Mouse (Mus musculus): ENCODE data around the gene Dffb. TPM values are rescaled to one million over a fixed set of nuclear protein-coding genes. Genes with fewer than 3 reads are reported as not detected.

Dffb gene
- 23.3 and 25.5 TPM in 2 replicates for polyA plus RNA-seq (2015; fragmentation: Nextera tagmentation; extraction: Ambion mirVana)

DNA sequence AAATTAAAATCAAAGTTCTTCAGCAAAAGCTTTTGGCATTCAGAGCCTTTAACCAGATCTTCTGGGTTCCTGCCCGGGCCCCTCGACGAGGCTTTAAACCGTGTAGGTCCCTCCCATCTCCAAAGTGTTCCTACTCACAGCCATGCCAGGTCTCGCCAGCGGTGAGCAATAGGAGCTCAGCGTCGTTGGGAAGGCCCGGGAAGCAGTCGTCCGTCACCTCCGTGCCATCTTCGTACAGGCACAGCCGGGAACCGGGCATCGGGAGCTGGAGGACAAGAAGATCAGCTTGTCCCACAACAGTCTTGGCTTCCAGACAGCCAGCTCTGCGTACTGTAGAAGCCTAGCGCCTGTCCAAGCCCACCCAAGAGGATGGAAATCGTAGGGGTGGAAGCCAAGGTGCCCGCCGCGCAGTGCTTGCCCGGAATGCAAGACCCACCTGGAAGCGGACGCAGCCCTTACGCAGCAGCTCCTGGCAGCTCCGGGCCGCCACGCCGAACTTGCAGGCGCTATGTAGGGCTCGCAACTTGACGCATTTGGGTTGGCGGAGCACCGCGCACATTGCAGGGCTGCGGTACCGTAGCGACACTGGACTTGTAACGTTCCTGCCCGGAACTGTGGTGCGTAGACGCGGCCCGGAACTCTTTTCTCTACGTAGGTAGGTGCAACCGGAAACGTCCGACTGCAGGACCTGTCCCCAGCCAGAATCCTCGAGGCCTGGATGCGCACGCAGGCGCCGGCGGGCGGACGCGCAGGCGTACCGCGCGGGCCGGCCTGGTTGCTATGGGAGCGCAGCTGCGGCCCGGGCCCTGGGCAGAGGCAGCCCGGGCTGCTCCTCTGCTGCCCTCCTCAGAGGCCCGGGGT, at the start of gene Dffb, which contains the start of gene Cep104:
Dffb (minus strand) TSS at position 696 of the 861 bp plus-strand sequence.
Cep104 (plus strand) TSS at position 764 of the 861 bp plus-strand sequence.
- peak; percentile 89 for DNase-seq (ENCODE audit: low spot score)

DNA sequence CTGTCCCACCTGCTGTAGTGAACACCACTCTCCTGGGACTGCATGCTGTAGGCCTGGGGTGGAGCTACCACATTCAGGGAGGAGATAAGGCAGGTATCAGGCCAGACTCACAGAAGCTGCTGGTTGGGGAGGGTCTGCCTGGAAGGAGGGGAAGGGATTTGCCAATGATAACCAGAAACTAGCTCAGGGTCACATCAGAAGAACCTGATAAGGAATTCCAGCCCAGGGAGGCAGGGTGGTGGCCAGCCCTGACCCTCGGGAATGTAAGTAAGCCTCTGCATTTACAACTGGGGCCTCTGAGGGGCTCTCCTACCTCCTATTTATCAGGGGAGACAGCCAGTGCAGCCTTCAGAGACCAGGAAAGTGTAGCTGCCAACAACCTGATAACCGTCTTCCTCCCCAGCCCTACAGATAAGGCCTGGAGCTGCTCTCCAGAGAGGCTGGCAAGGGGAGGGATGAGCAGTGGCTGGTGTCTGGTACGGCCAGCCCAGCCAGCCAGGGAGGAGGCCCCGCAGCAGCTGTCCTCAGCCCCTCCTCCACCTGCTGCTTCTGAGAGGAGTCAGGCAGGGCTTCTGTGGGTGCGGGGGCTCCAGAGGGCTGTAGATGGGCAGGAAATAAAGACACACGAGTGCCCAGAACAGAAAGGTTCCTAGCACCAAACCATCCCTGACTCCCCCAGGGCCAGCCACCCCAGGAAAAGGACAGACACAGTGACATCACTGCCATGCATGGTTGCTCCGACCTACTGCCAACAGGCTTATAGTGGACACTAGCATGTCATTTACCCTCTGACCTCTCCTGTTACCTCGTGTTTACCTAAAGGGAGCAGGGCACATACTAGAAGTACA, 49.1 kb upstream of the Dffb start:
- DNase-seq (ENCODE audit: low spot score) = no peak

DNA sequence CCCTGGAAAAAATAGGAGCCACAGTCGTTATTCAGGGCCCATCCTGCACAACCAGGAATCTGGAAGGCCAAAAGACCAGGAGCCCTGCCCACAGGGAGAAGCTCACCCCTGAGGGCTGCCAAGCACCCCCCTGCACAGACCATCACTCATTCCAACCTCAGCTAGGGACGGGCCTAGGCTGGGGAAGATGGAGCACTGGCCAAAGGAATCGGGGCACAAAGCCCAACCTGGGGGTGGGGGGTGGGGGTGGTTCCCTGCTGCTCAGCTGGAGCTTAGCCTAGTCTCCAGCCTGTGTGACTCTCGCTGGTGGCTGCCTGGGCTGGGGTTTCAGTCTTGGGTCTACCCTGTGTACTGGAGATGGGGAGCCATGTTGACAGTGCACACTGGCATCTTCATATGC, 47.9 kb upstream of the Dffb start:
- no peak for DNase-seq (ENCODE audit: low spot score)

DNA sequence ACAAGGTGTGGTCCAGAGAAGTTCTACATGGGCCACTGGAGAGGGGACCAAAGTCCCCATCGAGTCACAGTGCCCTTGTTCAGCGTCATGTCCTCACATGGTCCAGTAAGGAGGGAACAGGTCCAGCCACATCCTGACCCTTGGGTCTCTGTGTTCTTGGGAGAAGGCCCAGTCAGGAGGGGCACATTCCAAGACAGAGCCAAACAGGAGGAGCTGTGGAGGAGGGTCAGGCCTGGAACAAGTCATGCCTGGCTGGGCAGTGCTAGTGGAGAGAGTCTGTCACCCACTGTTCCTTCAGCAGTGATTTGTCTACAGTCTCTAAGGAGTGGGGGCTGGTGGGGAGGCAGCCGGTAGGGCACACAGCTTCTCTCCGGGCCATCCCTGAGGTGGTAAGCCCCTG, 47.5 kb upstream of the Dffb start:
- DNase-seq (ENCODE audit: low spot score) = no peak

DNA sequence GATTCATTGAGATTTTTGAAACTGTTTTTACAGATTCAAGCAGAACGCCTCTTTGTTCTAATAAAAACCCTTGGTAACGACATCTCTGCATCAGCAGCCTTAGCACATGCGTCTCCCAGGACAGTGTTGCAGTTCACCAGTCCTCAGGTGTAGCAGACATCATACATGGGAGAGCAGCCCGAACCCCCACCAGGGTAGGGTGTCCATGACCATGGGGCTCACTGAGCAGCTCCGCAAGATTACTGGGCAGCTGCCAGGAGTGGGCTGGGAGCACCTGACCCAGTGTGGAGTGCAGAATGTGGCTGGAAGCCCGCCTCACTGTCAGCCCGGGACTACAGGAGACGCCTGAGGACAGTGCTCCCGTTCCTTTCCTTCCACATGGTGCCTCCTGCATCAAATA, 46.5 kb upstream of the Dffb start:
- no peak for DNase-seq (ENCODE audit: low spot score)

DNA sequence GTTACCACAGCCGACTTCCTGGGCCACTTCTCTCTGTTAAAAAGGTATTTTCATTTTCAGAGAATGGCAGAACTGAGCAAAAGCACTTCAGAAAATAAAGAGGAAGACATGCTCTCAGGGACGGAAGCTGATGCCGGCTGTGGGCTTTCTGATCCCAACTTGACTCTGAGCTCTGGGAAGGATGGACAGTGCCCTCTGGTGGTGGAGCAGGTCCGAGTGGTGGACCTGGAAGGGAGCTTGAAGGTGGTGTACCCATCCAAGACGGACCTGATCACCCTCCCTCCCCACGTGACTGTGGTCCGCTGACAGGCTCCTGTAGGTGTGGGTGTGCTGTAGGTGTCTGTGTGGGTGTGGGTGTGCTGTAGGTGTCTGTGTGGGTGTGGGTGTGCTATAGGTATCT, 44.6 kb upstream of the Dffb start:
- DNase-seq (ENCODE audit: low spot score) = peak; percentile 36

DNA sequence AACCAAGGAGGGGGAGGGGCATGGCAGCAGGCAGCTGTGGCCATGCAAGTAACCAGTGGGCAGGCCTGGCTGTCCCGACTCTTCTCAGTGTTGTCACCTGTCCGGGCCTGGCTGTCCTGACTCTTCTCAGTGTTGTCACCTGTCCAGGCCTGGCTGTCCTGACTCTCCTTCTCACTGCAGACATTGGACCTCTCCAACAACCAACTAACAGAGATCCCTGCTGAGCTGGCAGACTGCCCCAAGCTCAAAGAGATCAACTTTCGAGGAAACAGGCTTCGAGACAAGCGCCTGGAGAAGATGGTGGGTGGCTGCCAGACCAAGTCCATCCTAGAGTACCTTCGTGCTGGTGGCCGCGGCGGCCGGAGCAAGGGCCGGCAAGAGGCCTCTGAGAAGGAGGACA, 40.5 kb upstream of the Dffb start:
- no peak for DNase-seq (ENCODE audit: low spot score)

DNA sequence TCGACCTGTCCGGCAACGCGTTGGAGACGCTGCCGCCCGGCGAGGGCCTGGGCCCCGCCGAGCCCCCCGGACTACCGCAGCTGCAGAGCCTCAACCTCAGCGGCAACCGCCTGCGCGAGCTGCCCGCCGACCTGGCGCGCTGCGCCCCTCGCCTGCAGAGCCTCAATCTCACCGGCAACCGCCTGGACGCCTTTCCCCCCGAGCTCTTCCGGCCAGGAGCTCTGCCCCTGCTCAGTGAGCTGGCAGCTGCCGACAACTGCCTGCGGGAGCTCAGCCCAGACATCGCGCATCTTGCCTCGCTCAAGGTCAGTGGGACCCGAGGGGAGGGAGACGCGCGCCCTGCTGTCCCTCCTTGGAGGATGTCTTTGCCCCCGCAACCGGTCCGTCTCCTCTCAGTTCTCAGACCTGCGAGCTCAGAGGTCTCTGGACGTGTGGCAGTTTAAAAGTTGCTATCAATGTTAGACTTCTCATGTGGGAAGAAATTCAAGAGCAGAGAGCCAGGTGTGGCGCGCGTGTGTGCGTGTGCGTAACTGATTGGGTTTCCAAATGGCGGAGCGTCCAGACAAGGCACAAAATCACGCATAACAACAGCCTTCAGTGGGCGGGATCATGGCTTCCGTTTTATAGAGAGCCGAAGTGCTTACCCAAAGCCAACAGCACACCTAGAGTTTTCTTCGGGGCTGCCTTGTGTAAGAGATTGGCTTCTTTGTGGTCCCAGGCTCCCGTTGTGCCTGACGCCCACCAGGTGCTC, 37.4 kb upstream of the Dffb start:
- DNase-seq (ENCODE audit: low spot score) = peak; percentile 42

DNA sequence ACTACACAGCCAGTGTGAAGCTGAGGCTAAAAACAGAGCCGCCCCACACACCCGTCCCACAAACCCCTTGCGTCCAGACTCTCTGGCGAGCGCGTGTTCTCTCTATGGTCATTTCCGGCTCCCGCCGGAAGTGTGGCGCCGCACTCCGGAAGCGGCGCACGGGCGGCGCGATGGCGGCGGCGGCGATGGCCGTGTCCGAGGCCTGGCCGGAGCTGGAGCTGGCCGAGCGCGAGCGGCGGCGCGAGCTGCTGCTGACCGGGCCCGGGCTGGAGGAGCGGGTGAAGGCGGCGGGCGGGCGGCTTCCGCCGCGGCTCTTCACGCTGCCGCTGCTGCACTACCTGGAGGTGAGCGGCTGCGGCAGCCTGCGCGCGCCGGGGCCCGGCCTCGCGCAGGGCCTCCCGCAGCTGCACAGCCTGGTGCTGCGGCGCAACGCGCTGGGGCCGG, 36.7 kb upstream of the Dffb start, which contains the start of gene Lrrc47:
Lrrc47 (plus strand) TSS at position 86 of the 444 bp plus-strand sequence.
- DNase-seq (ENCODE audit: low spot score) = peak; percentile 79

DNA sequence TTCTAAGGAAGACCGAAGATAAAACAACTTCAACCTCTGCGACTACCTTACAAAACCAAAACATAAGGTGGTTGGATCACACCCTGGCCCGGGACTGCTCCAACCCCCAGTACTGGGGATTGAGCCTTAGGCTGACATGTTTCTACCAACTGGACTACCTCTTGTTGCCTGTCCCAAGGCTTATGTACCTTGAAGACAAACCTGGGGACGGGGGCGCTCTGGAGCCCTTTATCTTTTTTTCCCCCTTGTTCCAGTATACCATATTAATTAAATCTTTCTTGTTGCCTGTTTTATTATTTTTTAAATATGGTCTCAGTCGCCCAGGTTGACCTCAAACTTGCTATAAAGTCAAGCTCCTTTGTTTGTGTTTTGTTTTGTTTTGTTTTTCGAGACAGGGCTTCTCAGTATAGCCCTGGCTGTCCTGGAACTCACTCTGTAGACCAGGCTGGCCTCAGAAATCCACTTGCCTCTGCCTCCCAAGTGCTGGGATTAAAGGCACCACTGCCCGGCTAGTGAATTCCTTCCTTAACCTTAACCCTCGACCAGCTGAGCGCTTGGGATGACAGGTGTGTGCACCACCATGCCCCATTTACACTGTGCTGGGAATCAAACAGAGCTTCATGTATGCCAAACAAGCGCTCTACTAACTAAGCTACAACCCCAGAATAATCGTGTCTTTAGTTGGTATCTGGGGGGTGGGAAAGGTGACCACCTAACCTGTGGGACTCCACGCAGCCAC, 36.1 kb upstream of the Dffb start:
- DNase-seq (ENCODE audit: low spot score) = no peak

DNA sequence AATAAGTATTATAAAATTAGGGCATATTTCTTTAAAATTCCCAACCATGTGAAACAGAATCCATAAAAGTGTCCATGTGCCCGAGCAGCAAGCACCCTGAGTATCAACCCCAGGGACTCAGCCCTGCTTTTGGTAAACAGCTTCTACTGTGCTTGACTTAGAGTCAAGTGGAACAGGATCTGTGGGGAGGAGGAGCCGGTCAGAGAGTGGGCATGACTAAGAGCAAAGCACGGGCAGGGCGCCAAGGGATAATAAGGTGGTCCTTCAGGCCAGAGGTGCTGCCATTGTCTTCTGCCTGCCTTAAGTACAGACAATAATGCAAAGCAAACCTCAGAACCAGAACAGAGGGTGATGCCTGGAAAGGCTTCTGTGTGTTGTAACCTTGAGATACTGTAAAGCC, 32.8 kb upstream of the Dffb start:
- DNase-seq (ENCODE audit: low spot score) = no peak

DNA sequence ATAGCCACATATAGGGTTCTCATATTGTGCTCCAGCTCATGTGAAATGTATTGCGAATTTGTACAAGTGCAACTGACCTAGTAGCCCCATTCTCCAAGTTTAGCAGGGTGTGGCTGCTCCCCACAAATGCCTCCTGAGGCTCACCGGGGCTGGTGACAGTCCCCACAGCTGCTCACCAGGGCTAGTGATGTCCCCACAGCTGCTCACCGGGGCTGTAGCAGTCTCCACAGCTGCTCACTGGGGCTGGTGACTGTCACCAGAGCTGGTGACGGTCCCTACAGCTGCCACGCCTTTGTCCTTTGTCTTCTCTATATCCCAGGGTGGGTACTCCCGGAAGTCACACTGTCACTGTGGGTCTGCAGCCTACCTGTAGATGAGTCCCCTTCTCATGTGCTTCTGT, 31.3 kb upstream of the Dffb start:
- no peak for DNase-seq (ENCODE audit: low spot score)

DNA sequence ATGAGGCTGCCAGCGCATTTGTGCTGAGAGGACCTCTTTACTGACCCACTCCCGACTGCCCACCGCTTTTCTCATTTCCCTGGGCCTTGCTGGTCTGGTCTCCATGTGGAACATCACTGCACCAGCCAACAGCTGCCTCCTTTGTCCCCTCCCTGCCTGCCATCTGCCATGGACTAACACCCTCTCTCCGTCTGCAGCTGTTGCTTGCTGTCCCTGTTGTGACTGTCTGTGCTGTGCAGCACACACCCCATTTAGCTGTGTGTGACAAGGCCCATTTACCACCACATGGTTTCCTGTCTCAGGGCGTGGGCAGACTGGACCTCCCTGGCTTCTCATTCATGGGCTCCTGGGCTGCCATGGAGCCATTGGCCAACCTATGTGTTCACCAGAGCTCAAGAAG, 30.6 kb upstream of the Dffb start:
- no peak for DNase-seq (ENCODE audit: low spot score)

DNA sequence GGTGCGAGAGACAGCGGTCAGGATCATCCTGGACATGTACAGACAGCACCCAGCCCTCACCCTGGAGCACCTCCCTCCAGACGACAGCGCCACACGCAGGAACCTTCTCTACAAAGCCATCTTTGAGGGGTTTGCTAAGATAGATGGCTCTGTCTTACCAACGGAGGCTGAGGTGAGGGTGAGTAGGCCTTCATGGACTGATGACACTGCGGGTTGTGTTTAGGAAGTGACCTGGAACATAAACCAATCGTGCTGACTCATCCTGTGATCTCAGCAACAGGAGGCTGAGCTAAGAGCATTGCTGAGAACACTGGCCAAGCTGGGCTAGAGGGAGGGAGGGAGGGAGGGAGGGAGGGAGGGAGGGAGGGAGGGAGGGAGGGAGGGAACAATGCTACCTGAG, 18.6 kb upstream of the Dffb start:
- DNase-seq (ENCODE audit: low spot score) = no peak

DNA sequence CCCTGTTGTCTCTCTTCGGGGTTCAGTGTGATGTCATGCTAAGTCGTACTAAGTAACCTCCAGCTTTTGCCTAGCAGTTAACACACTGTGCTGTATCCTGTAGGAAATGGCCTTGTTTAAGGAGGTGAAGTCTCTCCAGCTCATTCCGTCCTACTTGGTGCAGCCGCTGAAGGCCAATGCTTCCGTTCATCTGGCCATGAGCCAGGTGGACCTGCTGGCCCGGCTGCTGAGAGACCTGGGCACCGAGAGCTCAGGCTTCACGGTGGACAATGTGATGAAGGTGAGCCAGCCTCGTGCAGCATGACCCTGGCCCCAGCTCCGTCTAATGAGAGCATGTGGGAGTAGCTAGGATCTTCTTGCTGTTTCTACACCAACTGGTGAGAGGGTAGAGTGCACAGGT, 17.8 kb upstream of the Dffb start:
- no peak for DNase-seq (ENCODE audit: low spot score)

DNA sequence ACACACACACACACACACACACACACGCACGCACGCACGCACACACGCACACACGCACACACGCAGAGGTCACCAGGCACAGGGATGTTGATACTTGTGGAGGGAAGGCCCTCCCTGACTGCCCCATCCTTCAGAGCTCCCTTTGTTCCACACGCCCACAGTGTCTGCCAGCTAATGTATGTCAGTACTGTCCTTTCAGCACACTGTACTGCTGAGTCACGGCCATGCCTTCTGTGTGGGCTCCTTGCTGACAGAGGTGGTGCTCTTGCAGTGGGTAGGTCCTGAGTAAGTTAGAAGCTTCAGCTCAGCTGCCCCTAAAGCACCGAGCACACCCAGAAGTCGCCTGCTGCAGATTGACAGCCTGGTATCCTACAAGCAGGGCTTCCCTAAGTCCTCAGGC, 5.5 kb upstream of the Dffb start:
- DNase-seq (ENCODE audit: low spot score) = no peak

DNA sequence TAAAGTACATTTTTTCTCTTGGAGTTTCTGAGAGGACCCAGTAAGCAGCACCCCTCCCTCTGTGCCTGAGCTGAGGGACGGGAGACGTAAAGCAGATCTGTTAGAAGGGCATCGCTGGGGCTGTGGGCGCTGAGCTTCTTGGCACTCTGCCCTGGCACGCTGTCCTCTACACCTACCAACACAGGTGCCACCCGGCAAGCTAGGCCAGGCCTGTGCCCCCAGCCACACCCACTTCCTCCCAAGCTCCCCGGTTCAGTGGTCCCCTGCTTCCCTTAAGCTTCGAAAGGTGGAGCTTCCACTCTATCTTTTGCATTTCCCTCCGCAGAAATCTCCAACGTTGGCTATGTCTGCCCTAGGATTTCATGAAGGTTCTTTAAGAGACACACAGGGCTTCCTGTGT, 4.3 kb upstream of the Dffb start:
- no peak for DNase-seq (ENCODE audit: low spot score)

DNA sequence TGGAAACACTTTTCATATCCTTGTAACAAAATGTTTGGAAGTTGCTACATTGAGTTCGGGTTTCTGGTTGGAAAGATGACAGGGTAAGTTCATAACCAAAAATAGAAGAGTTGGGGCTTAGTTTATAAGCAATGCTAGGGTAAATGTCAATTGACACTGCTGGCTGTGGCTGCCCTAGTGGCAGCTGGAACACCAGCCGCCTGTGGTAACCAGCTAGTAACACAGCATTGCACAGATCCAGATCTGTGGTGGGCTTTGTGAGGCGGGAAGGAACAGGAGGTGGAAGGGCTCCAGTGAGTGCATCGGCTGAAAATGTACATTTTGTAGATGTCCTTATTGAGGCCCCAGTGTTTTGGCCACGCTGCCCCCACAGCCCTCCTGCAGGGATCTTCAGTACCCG, 842 bp upstream of the Dffb start:
- DNase-seq (ENCODE audit: low spot score) = peak; percentile 28

DNA sequence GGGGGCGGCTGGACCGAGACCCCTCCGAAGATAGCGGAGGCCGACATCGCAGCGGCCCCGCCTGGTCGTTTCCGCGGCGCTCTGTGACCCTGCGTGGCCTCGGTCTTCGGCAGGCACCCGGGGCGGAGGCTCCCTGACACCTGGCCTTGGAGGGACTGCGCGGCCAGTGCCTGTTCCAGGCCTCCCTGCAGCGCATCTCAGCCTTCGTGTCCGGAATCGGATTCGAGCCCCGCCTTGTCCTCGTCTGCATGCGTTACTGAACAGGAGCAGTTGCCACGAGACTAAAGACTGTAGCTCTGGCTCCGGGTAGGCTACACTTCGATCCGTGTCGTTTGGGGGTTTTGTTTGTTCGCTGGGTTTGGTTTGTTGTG, 351 bp upstream of the Dffb start:
- DNase-seq (ENCODE audit: low spot score) = no peak

DNA sequence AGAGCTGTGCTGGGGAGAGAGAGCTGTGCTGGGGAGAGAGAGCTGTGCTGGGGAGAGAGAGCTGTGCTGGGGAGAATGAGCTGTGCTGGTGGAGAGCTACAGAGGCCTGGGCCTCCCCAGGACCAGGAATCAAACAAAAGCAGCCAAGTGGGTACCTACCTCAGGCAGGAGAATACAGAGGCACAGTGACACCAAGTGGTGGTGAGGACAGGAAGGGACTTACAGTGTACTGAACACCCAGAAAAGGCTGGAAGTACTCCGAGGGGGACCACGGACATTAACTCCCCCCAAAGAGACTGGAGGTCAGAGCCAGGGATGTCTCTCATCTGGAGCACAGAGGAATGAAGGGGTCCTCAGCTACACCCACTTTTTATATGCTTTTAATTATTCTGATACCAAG, 6.9 kb downstream of the Dffb start:
- no peak for DNase-seq (ENCODE audit: low spot score)

DNA sequence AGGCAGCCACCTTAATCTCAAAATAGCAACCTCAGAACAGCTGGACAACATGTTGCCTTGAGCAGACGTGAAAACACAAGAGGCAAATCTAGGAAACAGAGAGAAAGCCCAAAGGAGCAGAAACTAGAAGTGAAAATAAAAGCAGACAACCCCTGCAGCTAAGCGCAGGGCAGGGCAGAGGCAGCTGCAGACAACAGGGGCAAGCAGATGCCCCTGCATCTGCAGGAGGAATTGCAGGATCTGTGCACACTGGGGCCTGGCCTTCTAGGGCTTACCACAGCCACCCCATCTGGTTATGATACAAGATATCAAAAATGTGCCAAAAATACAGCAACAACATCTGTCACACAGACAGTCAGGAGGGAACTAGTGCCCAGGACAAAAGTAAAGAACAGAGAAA, 7.4 kb downstream of the Dffb start:
- no peak for DNase-seq (ENCODE audit: low spot score)

Data from thymus, postnatal 0 days (tissue).